Mouse (Mus musculus): Measurements from ENCODE around the gene Ctla2b. TPM values are rescaled to one million over a fixed set of nuclear protein-coding genes. Genes with fewer than 3 reads are reported as not detected.
"Not testable (repeated sequence)": the region's sequence is repeated elsewhere in the genome, so short reads cannot be mapped to it uniquely, and the experiment has no call there.

The Ctla2b gene
- polyA plus RNA-seq (2014; fragmentation: Nextera tagmentation; extraction: Ambion mirVana) = 7.2 and 7.8 TPM in 2 replicates

GRCm38 (mm10) chr13:60897328-60897727, at the start of gene Ctla2b:
Gene Ctla2b, minus strand, starts transcription at chr13:60897447.
- DNase-seq (ENCODE audit: low spot score) (no peak), ATAC-seq (replicated peaks; ENCODE audit: low FRiP score) (peak; percentile 87)
- H3K27me3 ChIP-seq (replicated peaks; ENCODE audit: control insufficient read depth, insufficient read depth, low read length) = no peaks in the 10 kb centered on the region
- H3K4me1 ChIP-seq (replicated peaks; ENCODE audit: control insufficient read depth, insufficient read depth, low read length) = no peaks in the 10 kb centered on the region
- no peak within 1 kb of the TSS for H3K4me3 ChIP-seq (ENCODE audit: low read depth, low read length)
- H3K36me3 ChIP-seq (ENCODE audit: control insufficient read depth, insufficient read depth, low read length) = no peaks in the 10 kb centered on the region
- H3K27ac ChIP-seq (ENCODE audit: low read depth, low read length) = peak within 1 kb of the TSS; percentile 34; the same call in 1 of the 2 replicates
- H3K4me2 ChIP-seq = no peak within 1 kb of the TSS
- 34% methylated on average over 3 of the region's 3 CpGs for WGBS
- H3K9me3 ChIP-seq (ENCODE audit: control insufficient read depth, low read length) = no peaks in the 10 kb centered on the region
- no peak within 1 kb of the TSS for H3K9ac ChIP-seq (ENCODE audit: low read depth, low read length)

GRCm38 (mm10) chr13:60941884-60942283, 44.6 kb upstream of the Ctla2b start, which contains the start of gene Tpbpa:
Gene Tpbpa, minus strand, starts transcription at chr13:60941984.
- not testable (repeated sequence) for H3K4me1 ChIP-seq (replicated peaks; ENCODE audit: control insufficient read depth, insufficient read depth, low read length); H3K9ac ChIP-seq (ENCODE audit: low read depth, low read length); DNase-seq (ENCODE audit: low spot score); H3K4me3 ChIP-seq (ENCODE audit: low read depth, low read length); H3K27me3 ChIP-seq (replicated peaks; ENCODE audit: control insufficient read depth, insufficient read depth, low read length); H3K9me3 ChIP-seq (ENCODE audit: control insufficient read depth, low read length); H3K27ac ChIP-seq (ENCODE audit: low read depth, low read length); ATAC-seq (replicated peaks; ENCODE audit: low FRiP score); H3K4me2 ChIP-seq; H3K36me3 ChIP-seq (ENCODE audit: control insufficient read depth, insufficient read depth, low read length)
- WGBS = 71% methylated on average over 3 of the region's 3 CpGs

GRCm38 (mm10) chr13:60936500-60936901, 39.3 kb upstream of the Ctla2b start, which contains the start of the genes Gm49391 and Ctla2a:
Gene Gm49391, minus strand, starts transcription at chr13:60936571.
Gene Ctla2a, minus strand, starts transcription at chr13:60936625.
- no peak within 1 kb of the TSS for H3K9ac ChIP-seq (ENCODE audit: low read depth, low read length)
- no peak within 1 kb of the TSS; the same call in 1 of the 2 replicates for H3K4me2 ChIP-seq
- WGBS = 33% methylated on average over 5 of the region's 5 CpGs
- peak; percentile 92 for ATAC-seq (replicated peaks; ENCODE audit: low FRiP score)
- no peak for DNase-seq (ENCODE audit: low spot score)
- no peaks in the 10 kb centered on the region for H3K4me1 ChIP-seq (replicated peaks; ENCODE audit: control insufficient read depth, insufficient read depth, low read length)
- no peaks in the 10 kb centered on the region for H3K9me3 ChIP-seq (ENCODE audit: control insufficient read depth, low read length)
- H3K27ac ChIP-seq (ENCODE audit: low read depth, low read length) = no peak within 1 kb of the TSS
- no peaks in the 10 kb centered on the region for H3K36me3 ChIP-seq (ENCODE audit: control insufficient read depth, insufficient read depth, low read length)
- no peak within 1 kb of the TSS for H3K4me3 ChIP-seq (ENCODE audit: low read depth, low read length)
- no peaks in the 10 kb centered on the region for H3K27me3 ChIP-seq (replicated peaks; ENCODE audit: control insufficient read depth, insufficient read depth, low read length)

- ATAC-seq (replicated peaks; ENCODE audit: low FRiP score); H3K27ac ChIP-seq (ENCODE audit: low read depth, low read length); H3K27me3 ChIP-seq (replicated peaks; ENCODE audit: control insufficient read depth, insufficient read depth, low read length); H3K9ac ChIP-seq (ENCODE audit: low read depth, low read length); DNase-seq (ENCODE audit: low spot score); H3K9me3 ChIP-seq (ENCODE audit: control insufficient read depth, low read length); H3K4me3 ChIP-seq (ENCODE audit: low read depth, low read length); H3K4me2 ChIP-seq; H3K36me3 ChIP-seq (ENCODE audit: control insufficient read depth, insufficient read depth, low read length); H3K4me1 ChIP-seq (replicated peaks; ENCODE audit: control insufficient read depth, insufficient read depth, low read length): not testable (repeated sequence)
- WGBS = 76% methylated on average over 2 of the region's 2 CpGs
These were observed 38.2 kb upstream of the Ctla2b start, which contains the start of gene Gm49393 for GRCm38 (mm10) chr13:60935490-60935889. Gene Gm49393, minus strand, starts transcription at chr13:60935590.

GRCm38 (mm10) chr13:60904780-60905179, 7.5 kb upstream of the Ctla2b start, which contains the start of gene Tpbpb:
Gene Tpbpb, minus strand, starts transcription at chr13:60904880.
- not testable (repeated sequence) for H3K9me3 ChIP-seq (ENCODE audit: control insufficient read depth, low read length); H3K9ac ChIP-seq (ENCODE audit: low read depth, low read length); H3K36me3 ChIP-seq (ENCODE audit: control insufficient read depth, insufficient read depth, low read length); H3K27me3 ChIP-seq (replicated peaks; ENCODE audit: control insufficient read depth, insufficient read depth, low read length); ATAC-seq (replicated peaks; ENCODE audit: low FRiP score); H3K4me2 ChIP-seq; H3K4me3 ChIP-seq (ENCODE audit: low read depth, low read length); H3K4me1 ChIP-seq (replicated peaks; ENCODE audit: control insufficient read depth, insufficient read depth, low read length); DNase-seq (ENCODE audit: low spot score); H3K27ac ChIP-seq (ENCODE audit: low read depth, low read length)
- 92% methylated on average over 2 of the region's 2 CpGs for WGBS

GRCm38 (mm10) chr13:60896794-60897193, 453 bp downstream of the Ctla2b start, which contains the start of gene Gm49392:
Gene Gm49392, minus strand, starts transcription at chr13:60896894.
- H3K9me3 ChIP-seq (ENCODE audit: control insufficient read depth, low read length); H3K27me3 ChIP-seq (replicated peaks; ENCODE audit: control insufficient read depth, insufficient read depth, low read length); H3K36me3 ChIP-seq (ENCODE audit: control insufficient read depth, insufficient read depth, low read length); H3K4me3 ChIP-seq (ENCODE audit: low read depth, low read length); H3K4me1 ChIP-seq (replicated peaks; ENCODE audit: control insufficient read depth, insufficient read depth, low read length); DNase-seq (ENCODE audit: low spot score); H3K9ac ChIP-seq (ENCODE audit: low read depth, low read length); ATAC-seq (replicated peaks; ENCODE audit: low FRiP score); H3K4me2 ChIP-seq: not testable (repeated sequence)
- H3K27ac ChIP-seq (ENCODE audit: low read depth, low read length) = peak within 1 kb of the TSS; percentile 34; the same call in 1 of the 2 replicates
- WGBS = 84% methylated on average over 8 of the region's 8 CpGs

- DNase-seq (ENCODE audit: low spot score) (no peak), ATAC-seq (replicated peaks; ENCODE audit: low FRiP score) (no peak)
- H3K4me2 ChIP-seq = no peak overlapping the region
- no peaks in the 10 kb centered on the region for H3K9me3 ChIP-seq (ENCODE audit: control insufficient read depth, low read length)
- H3K27ac ChIP-seq (ENCODE audit: low read depth, low read length) = no peak overlapping the region
- no peaks in the 10 kb centered on the region for H3K4me1 ChIP-seq (replicated peaks; ENCODE audit: control insufficient read depth, insufficient read depth, low read length)
- H3K36me3 ChIP-seq (ENCODE audit: control insufficient read depth, insufficient read depth, low read length) = no peaks in the 10 kb centered on the region
- no peaks in the 10 kb centered on the region for H3K27me3 ChIP-seq (replicated peaks; ENCODE audit: control insufficient read depth, insufficient read depth, low read length)
- no peak overlapping the region for H3K4me3 ChIP-seq (ENCODE audit: low read depth, low read length)
- no peak overlapping the region for H3K9ac ChIP-seq (ENCODE audit: low read depth, low read length)
These were observed 1.7 kb downstream of the Ctla2b start for GRCm38 (mm10) chr13:60895406-60896160.

- Histone ChIP-seq H3K36me3 (ENCODE audit: control insufficient read depth, insufficient read depth, low read length) (no peaks in the 10 kb centered on the region), H3K27me3 (replicated peaks; ENCODE audit: control insufficient read depth, insufficient read depth, low read length) (no peaks in the 10 kb centered on the region), H3K9me3 (ENCODE audit: control insufficient read depth, low read length) (no peaks in the 10 kb centered on the region), H3K4me1 (replicated peaks; ENCODE audit: control insufficient read depth, insufficient read depth, low read length) (no peaks in the 10 kb centered on the region), H3K9ac (ENCODE audit: low read depth, low read length) (no peak overlapping the region), H3K27ac (ENCODE audit: low read depth, low read length) (no peak overlapping the region), H3K4me3 (ENCODE audit: low read depth, low read length) (no peak overlapping the region), H3K4me2 (no peak overlapping the region)
- no peak for DNase-seq (ENCODE audit: low spot score)
- WGBS = 60% methylated on average over 1 of the region's 1 CpGs
- ATAC-seq (replicated peaks; ENCODE audit: low FRiP score) = no peak
These were observed 4.9 kb downstream of the Ctla2b start for GRCm38 (mm10) chr13:60892301-60892700.

GRCm38 (mm10) chr13:60864281-60864680, 33.0 kb downstream of the Ctla2b start, which contains the start of gene 4930486L24Rik:
Gene 4930486L24Rik, minus strand, starts transcription at chr13:60864475.
- Histone ChIP-seq H3K27me3 (replicated peaks; ENCODE audit: control insufficient read depth, insufficient read depth, low read length) (no peaks in the 10 kb centered on the region), H3K27ac (ENCODE audit: low read depth, low read length) (no peak within 1 kb of the TSS), H3K9ac (ENCODE audit: low read depth, low read length) (no peak within 1 kb of the TSS), H3K4me1 (replicated peaks; ENCODE audit: control insufficient read depth, insufficient read depth, low read length) (no peaks in the 10 kb centered on the region), H3K4me2 (no peak within 1 kb of the TSS), H3K36me3 (ENCODE audit: control insufficient read depth, insufficient read depth, low read length) (no peaks in the 10 kb centered on the region), H3K9me3 (ENCODE audit: control insufficient read depth, low read length) (no peaks in the 10 kb centered on the region), H3K4me3 (ENCODE audit: low read depth, low read length) (no peak within 1 kb of the TSS)
- ATAC-seq (replicated peaks; ENCODE audit: low FRiP score) (no peak), DNase-seq (ENCODE audit: low spot score) (no peak)
- 65% methylated on average over 1 of the region's 1 CpGs for WGBS

Data from liver, embryonic 11.5 days (tissue).